Mouse (Mus musculus): Measurements from ENCODE around the gene Rad51d.
"Not testable (repeated sequence)": the region's sequence is repeated elsewhere in the genome, so short reads cannot be mapped to it uniquely, and the experiment has no call there.

Rad51d gene

GRCm38 (mm10) chr11:82890342-82890762 lies at the start of gene Rad51d:
TSS of gene Rad51d (minus strand) at chr11:82890614.
- peak; percentile 97 for DNase-seq

- DNase-seq: peak; percentile 17
These were observed 42.8 kb upstream of the Rad51d start for GRCm38 (mm10) chr11:82933186-82933585.

GRCm38 (mm10) chr11:82931671-82932450 lies 41.4 kb upstream of the Rad51d start:
- peak; percentile 61 for DNase-seq

- peak; percentile 42 for DNase-seq
These were observed 40.7 kb upstream of the Rad51d start for GRCm38 (mm10) chr11:82931161-82931560.

GRCm38 (mm10) chr11:82930391-82930955 lies 40.1 kb upstream of the Rad51d start:
- peak; percentile 71 for DNase-seq

GRCm38 (mm10) chr11:82929633-82929950 lies 39.2 kb upstream of the Rad51d start:
- no peak for DNase-seq

- no peak for DNase-seq
These were observed 38.7 kb upstream of the Rad51d start for GRCm38 (mm10) chr11:82928897-82929632.

- not testable (repeated sequence) for DNase-seq
These were observed 33.5 kb upstream of the Rad51d start for GRCm38 (mm10) chr11:82923910-82924309.

GRCm38 (mm10) chr11:82921691-82922090 lies 31.3 kb upstream of the Rad51d start:
- no peak for DNase-seq

- DNase-seq: no peak
These were observed 30.4 kb upstream of the Rad51d start for GRCm38 (mm10) chr11:82920768-82921167.

- DNase-seq: peak; percentile 90
These were observed 24.4 kb upstream of the Rad51d start for GRCm38 (mm10) chr11:82914711-82915352.

- no peak for DNase-seq
These were observed 20.4 kb upstream of the Rad51d start for GRCm38 (mm10) chr11:82910679-82911389.

- DNase-seq: no peak
These were observed 19.8 kb upstream of the Rad51d start, which contains the start of gene Unc45b for GRCm38 (mm10) chr11:82910250-82910649. TSS of gene Unc45b (plus strand) at chr11:82910550.

GRCm38 (mm10) chr11:82908608-82908989 lies 18.2 kb upstream of the Rad51d start:
- no peak for DNase-seq

- peak; percentile 95 for DNase-seq
These were observed 17.5 kb upstream of the Rad51d start, which contains the start of gene Nle1 for GRCm38 (mm10) chr11:82907651-82908607. TSS of gene Nle1 (minus strand) at chr11:82908411.

- DNase-seq: no peak
These were observed 15.4 kb upstream of the Rad51d start for GRCm38 (mm10) chr11:82905816-82906215.

- no peak for DNase-seq
These were observed 14.5 kb upstream of the Rad51d start for GRCm38 (mm10) chr11:82904952-82905351.

GRCm38 (mm10) chr11:82901606-82902310 lies 11.3 kb upstream of the Rad51d start:
- no peak for DNase-seq

GRCm38 (mm10) chr11:82899720-82900119 lies 9.3 kb upstream of the Rad51d start:
- no peak for DNase-seq

GRCm38 (mm10) chr11:82897478-82897877 lies 7.1 kb upstream of the Rad51d start:
- peak; percentile 41 for DNase-seq

- DNase-seq: no peak
These were observed 1.5 kb upstream of the Rad51d start, which contains the start of gene Fndc8 for GRCm38 (mm10) chr11:82891936-82892335. TSS of gene Fndc8 (plus strand) at chr11:82892124.
